Mouse (Mus musculus) heart, postnatal 4 days (tissue): Measurements from ENCODE around the gene Rpn1. TPM values are rescaled to one million over a fixed set of nuclear protein-coding genes. Genes with fewer than 3 reads are reported as not detected.

ENCODE experiments used
- DNase-seq: peaks from one replicate; pipeline ENCODE4 v3.0.0; 2021
- total RNA-seq, 2 experiments: library from RNA; stranded (reverse); gene quantifications; 2 replicates each; pipeline ENCODE4 v1.2.3; 2021

Gene Rpn1
- total RNA-seq, 2 experiments from 2014 or later = 128 to 130 TPM

- no peak for DNase-seq
Measured at GRCm38 (mm10) chr6:88065968-88066367, 18.3 kb upstream of the Rpn1 start.

GRCm38 (mm10) chr6:88067722-88068121 is 16.6 kb upstream of the Rpn1 start:
- DNase-seq = no peak

- no peak for DNase-seq
Measured at GRCm38 (mm10) chr6:88068739-88069138, 15.5 kb upstream of the Rpn1 start.

- no peak for DNase-seq
Measured at GRCm38 (mm10) chr6:88070468-88070867, 13.8 kb upstream of the Rpn1 start.

GRCm38 (mm10) chr6:88071216-88071615 is 13.1 kb upstream of the Rpn1 start:
- no peak for DNase-seq

DNA sequence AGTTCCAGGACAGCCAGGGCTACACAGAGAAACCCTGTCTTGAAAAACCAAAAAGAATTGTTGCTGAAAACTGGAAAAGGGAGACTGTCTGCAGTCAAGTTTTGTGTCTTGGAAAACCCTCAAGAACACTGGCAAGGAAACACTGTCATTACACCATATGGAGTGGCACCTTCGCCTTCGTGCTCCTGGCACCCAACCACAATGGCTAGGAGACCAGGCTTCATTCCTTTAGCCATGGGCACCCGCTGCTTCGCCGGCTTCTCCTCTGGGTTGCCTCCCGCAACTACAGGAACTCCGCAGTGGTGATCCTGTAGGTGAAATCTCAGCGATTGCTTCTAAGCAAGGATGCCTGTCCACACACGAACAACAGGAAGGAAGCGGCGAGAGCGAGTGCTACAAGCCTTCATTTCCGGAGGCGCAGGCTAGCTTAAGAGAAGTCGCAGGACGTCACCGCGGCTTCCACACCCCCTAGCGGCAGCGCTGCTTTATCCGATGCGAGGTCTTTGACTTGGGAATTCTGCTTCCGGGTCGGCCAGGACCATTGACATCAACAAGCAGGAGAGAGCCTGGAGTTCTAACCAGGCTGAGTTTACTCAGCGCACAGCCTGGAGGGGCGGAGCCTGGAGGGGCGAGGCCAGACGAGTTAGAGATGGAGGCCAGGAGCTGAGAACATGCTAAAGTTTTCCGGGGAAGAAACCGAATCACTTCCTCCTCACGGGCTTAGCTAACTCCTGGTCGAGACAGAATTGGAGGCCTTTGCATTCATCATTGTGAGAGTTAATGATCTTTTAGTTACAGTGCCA is 9.3 kb upstream of the Rpn1 start:
- peak; percentile 97 for DNase-seq

DNA sequence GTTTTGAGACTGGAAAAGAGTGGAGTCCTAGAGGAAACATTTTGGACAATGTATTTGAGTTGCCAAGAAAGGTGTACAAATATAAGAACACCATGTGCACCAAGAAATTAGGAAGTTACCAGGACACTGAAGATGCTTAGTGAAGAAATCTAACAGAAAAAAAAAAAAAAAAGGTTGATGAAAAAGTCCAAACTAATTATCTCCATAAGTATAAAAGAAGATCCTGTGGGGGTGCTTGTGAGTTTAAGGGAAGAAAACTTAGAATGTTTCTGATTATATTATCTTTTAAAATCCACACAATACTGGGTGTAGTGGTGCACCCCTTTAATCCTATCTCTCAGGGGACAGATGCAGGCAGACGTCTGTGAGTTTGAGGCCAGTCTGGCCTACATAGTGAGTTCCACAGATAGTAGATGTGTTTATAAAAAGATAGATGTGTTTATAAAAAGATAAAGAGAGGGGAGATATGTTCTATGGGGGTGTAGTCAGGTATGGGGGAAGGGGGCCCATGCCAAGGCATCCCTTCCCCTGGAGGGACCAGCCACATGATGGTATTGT is 8.2 kb upstream of the Rpn1 start:
- no peak for DNase-seq

GRCm38 (mm10) chr6:88083095-88083494 is 1.2 kb upstream of the Rpn1 start:
- no peak for DNase-seq

DNA sequence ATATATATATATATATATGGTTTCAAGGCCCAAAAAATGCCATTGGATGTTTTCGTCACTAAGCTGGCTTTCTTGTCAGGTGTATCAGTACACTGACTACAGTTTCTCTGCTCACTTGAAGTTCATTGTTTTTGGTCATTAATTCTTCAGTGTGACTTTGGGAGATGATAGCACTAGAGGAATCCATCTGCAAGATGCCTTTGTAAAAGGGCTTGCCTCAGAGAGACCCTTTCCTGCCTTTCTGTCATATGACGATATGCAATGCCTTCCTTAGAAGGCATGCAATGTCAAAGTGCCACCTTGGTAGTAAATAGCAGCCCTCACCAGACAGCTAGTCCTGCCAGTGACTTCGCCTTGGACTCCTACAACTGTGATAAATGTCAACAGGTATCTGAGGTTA is 610 bp upstream of the Rpn1 start:
- DNase-seq = no peak

DNA sequence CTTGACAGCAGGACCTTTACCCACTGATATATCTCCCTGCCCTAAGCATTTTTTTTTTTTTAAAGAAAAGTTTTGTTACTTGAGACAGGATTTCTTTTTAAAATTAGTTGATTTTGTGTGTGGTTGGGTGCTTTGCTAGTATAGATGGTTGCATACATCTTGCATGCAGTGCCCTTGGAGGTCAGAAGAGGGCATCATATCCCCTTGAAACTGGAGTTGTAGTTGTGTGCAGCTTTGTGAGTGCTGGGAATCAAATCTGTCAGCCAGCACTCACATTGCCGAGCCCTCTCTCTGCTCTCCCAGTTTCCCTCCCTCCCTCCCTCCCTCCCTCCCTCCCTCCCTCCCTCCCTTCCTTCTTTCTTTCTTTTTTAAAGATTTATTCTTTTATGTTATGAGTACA is 4.7 kb downstream of the Rpn1 start:
- DNase-seq = no peak

GRCm38 (mm10) chr6:88095377-88095776 is 11.1 kb downstream of the Rpn1 start:
- DNase-seq = no peak

DNA sequence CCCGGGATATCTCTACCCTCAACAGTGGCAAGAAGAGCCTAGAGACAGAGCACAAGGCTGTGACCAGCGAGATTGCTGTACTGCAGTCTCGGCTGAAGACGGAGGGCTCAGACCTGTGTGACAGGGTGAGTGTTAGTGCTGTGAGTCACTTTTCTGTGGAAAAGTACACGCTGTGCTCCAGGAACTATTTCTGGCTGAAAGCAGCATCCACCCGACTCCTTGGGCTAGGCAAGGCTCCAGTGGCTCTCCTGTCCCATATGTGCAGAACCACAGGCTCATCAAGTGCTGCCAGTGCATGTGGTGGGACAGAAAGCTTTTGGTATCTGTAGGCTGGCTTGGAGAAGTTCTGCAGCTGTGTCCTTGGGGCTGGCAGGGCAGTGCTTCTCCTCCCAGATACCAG is 17.8 kb downstream of the Rpn1 start:
- no peak for DNase-seq

DNA sequence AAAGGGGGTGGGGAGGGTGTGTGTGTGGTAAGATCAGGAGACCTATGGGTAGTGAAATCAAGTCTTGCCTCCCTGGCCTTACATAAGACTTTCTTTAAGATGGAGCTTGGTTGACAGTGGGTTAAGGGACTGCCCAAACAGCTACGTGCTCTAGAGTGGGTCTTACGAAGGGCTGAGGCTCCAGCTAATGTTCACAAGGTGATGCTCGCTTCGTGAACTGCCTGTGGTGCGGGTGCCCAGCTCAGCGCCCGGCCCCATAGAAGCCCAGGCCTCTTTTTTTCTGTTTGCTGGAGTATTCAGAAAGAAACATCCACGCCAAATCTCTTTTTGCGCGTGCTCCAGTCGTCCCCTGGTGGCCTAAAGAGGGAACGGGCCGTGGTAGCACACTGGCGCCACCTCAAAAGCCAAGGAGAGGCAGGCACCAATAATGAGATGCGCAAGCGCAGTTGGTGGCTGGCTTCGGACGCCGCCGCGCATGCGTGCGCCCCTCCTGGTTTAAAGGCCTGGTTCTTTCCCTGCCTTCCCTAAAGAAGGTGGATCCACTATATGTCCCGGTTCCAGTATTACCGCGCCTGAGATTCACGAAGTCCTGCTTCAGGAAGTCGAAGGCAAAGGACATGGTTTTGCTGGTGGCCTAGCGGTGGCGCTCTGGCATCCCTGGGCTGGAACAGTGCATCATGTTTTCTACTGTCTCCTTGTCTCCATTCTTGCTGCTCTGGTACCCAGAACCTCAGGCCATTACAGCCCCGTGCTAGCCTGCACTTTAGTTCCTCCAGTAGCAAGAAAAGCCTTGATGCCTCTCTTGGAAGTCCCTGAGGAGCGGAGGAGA is 21.7 kb downstream of the Rpn1 start:
- peak; percentile 93 for DNase-seq

DNA sequence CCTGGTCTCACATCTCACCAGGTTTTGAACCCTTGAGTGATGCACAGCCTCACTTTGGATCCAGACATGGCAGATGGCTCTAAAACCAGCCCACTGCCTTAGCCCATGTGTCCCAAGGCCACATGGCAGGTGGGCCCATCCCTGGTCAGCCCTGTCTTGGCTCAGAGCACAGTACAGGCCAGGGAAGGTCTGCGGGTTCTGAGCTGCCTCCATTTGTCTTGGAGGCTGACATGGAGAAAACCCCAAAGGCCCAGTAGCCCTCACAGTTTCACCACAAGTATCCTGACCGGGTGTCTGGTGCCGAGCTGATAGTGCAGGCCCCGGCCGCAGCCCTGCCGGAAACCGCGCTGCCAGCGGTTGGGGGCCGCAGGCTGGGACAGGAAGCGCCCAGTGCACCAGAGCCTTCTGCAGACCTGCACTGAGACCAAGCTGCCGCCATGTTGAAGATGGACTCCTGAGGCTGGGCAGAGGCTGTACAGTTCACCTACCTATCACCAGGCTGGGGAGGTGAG is 22.4 kb downstream of the Rpn1 start:
- DNase-seq = no peak

- no peak for DNase-seq
Measured at GRCm38 (mm10) chr6:88107661-88108535, 23.6 kb downstream of the Rpn1 start.

- peak; percentile 78 for DNase-seq
Measured at GRCm38 (mm10) chr6:88113139-88113538, 28.9 kb downstream of the Rpn1 start.

DNA sequence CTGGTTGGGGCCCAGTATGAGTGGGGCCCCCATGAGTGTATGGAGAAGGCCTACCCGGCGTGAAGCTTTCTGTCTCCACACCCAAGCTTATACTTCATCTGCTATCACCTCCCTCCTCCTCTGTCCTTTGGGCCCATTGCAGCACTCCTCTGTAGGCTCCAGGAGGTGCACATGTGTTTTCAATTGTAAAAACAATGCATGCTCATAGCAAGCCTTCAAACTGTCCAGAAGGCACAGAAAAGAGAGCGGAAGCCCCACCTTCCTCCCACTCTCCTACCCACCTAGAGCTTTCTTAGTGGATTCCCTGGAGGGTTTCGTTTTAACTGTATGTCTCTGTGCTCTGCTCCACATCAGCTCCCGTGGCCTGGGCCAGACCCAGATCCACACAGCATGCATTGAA is 30.1 kb downstream of the Rpn1 start:
- DNase-seq = no peak

DNA sequence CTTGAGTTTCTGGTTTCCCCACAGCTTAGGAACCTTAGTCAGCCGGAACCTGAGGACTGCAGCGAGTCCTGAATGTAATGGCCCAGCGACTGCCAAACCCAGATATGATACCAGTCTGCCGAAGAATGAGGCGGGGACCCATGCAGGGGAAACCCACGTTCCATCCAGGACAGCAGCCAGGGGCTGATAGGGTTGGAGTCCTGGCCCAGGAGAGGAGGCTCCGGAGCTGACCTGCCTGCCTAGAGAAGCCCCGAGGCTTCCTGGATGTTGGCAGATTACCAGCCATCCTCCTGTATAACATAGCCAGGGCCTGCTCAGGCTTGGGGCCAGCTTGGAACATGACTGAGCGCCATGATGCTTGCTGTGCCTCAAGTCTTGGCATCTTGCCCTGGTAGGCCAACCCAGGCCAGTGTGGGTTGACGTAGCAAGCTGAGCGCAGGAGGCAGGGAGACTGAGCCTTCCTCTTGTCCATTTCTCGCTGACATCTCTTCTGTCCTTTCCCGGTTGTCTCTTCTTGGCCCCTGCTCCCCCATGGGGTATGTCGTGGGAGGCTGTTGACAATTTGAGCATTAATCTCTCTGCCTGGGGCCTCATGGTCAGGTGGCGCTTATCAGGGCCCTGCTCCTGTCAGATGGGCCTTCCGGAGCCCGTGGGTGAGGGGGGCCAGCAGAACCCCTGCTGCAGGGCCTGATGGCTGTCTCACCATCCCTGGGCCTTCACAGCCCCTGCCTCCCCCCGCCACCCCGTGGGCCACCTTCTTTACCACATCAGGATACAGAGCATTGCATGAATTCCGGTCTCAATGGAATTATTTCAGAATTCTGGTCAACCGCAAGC is 32.3 kb downstream of the Rpn1 start:
- DNase-seq = peak; percentile 74

GRCm38 (mm10) chr6:88117184-88117575 is 32.9 kb downstream of the Rpn1 start:
- no peak for DNase-seq

GRCm38 (mm10) chr6:88119309-88119708 is 35.0 kb downstream of the Rpn1 start:
- no peak for DNase-seq

- DNase-seq = no peak
Measured at GRCm38 (mm10) chr6:88120813-88121212, 36.5 kb downstream of the Rpn1 start.
